Mouse (Mus musculus) lung, embryonic 15.5 days (tissue): ENCODE data around the gene Vmn1r163. TPM values are rescaled to one million over a fixed set of nuclear protein-coding genes. Genes with fewer than 3 reads are reported as not detected.
"Not testable (repeated sequence)": the region's sequence is repeated elsewhere in the genome, so short reads cannot be mapped to it uniquely, and the experiment has no call there.

Experiments used
- ATAC-seq: fragments of 200-750 bp; cut with Nextera tagmentation; 2 replicates; pipeline ENCODE4 v1.8.0; 2017; ENCODE audit warnings: moderate number of reproducible peaks, borderline replicate concordance; ENCODE audit not compliant: low FRiP score, low TSS enrichment; ENCODE audit errors: extremely low read depth
- H3K27ac ChIP-seq: fragments of 300-500 bp; sonication (generic); 2 replicates; pipeline ENCODE4 v1.5.1; 2015; ENCODE audit warnings: moderate library complexity, mild to moderate bottlenecking, inconsistent platforms
- H3K27me3 ChIP-seq: fragments of 300-500 bp; sonication (generic); 2 replicates; pipeline ENCODE4 v1.6.1; 2015; ENCODE audit warnings: inconsistent platforms
- H3K36me3 ChIP-seq: fragments of 300-500 bp; sonication (generic); 2 replicates; pipeline ENCODE4 v1.6.1; 2015; ENCODE audit warnings: inconsistent platforms
- H3K4me1 ChIP-seq: fragments of 300-500 bp; sonication (generic); 2 replicates; pipeline ENCODE4 v1.6.1; 2015; ENCODE audit warnings: inconsistent platforms
- H3K4me2 ChIP-seq: fragments of 300-500 bp; sonication (generic); 2 replicates; pipeline ENCODE4 v1.6.1; 2015; ENCODE audit warnings: inconsistent platforms, mild to moderate bottlenecking, moderate library complexity
- H3K4me3 ChIP-seq: fragments of 300-500 bp; sonication (generic); 2 replicates; pipeline ENCODE4 v1.5.1; 2015; ENCODE audit warnings: mild to moderate bottlenecking, inconsistent platforms
- H3K9ac ChIP-seq: fragments of 300-500 bp; sonication (generic); 2 replicates; pipeline ENCODE4 v1.6.1; 2015; ENCODE audit warnings: inconsistent platforms
- H3K9me3 ChIP-seq: fragments of 300-500 bp; sonication (generic); 2 replicates; pipeline ENCODE4 v1.6.1; 2016; ENCODE audit warnings: inconsistent platforms
- WGBS: fragments of 180-500 bp; shearing (Covaris S2); methylation state at CpG from one replicate; pipeline ENCODE4 v1.1.7; 2015; 5-methylcytosine and 5-hydroxymethylcytosine counted together
- polyA plus RNA-seq: library from polyadenylated mRNA; unstranded; fragments of >200 nt; fragmentation: Nextera tagmentation; extraction: Ambion mirVana; gene quantifications from 2 replicates; pipeline ENCODE4 v1.2.1, GENCODE M21; 2015

Gene Vmn1r163
- not detected in 2 replicates for polyA plus RNA-seq

- H3K4me3 ChIP-seq, H3K4me1 ChIP-seq, ATAC-seq, H3K36me3 ChIP-seq, H3K9me3 ChIP-seq, H3K9ac ChIP-seq, H3K4me2 ChIP-seq, H3K27me3 ChIP-seq, H3K27ac ChIP-seq: not testable (repeated sequence)
- WGBS, result no CpG with 5 or more reads among the region's 1 CpGs
These were observed at the start of gene Vmn1r163 for GRCm38 (mm10) chr7:23055240-23055639. Gene Vmn1r163, plus strand, starts transcription at chr7:23055540.

- not testable (repeated sequence) for H3K4me1 ChIP-seq, ATAC-seq, H3K27ac ChIP-seq, H3K9me3 ChIP-seq, H3K36me3 ChIP-seq, H3K4me2 ChIP-seq, H3K9ac ChIP-seq, H3K27me3 ChIP-seq, H3K4me3 ChIP-seq
- no CpG with 5 or more reads among the region's 3 CpGs for WGBS
These were observed 35.5 kb upstream of the Vmn1r163 start, which contains the start of gene Gm4216 for GRCm38 (mm10) chr7:23019823-23020222. Gene Gm4216, minus strand, starts transcription at chr7:23019923.

GRCm38 (mm10) chr7:23067356-23067755, 12.0 kb downstream of the Vmn1r163 start, which contains the start of gene Gm8720:
Gene Gm8720, minus strand, starts transcription at chr7:23067456.
- H3K4me3 ChIP-seq, H3K9me3 ChIP-seq, H3K4me2 ChIP-seq, H3K36me3 ChIP-seq, H3K27ac ChIP-seq, ATAC-seq, H3K27me3 ChIP-seq, H3K9ac ChIP-seq, H3K4me1 ChIP-seq: not testable (repeated sequence)
- WGBS, result no CpG with 5 or more reads among the region's 1 CpGs

Other genes starting within 250 kb of the Vmn1r163 start
- gene Vmn1r159, start 211.9 kb upstream of the Vmn1r163 start, polyA plus RNA-seq, result not detected in 2 replicates
- gene Vmn1r160, start 184.3 kb upstream of the Vmn1r163 start, polyA plus RNA-seq, result not detected in 2 replicates
- gene Gm4214, start 70.9 kb upstream of the Vmn1r163 start, polyA plus RNA-seq, result not detected in 2 replicates
- gene Gm4216, start 35.6 kb upstream of the Vmn1r163 start, polyA plus RNA-seq, result not detected in 2 replicates
- gene Gm8720, start 11.9 kb downstream of the Vmn1r163 start, polyA plus RNA-seq, result not detected in 2 replicates
- gene Gm10662, start 88.9 kb downstream of the Vmn1r163 start, polyA plus RNA-seq, result not detected in 2 replicates
- gene Vmn1r165, start 161.8 kb downstream of the Vmn1r163 start, polyA plus RNA-seq, result not detected in 2 replicates
- not detected in 2 replicates for gene Vmn1r166, start 196.1 kb downstream of the Vmn1r163 start, polyA plus RNA-seq
- gene Gm6902, start 223.4 kb downstream of the Vmn1r163 start, polyA plus RNA-seq, result not detected in 2 replicates
- gene Nlrp4e, start 245.7 kb downstream of the Vmn1r163 start, polyA plus RNA-seq, result not detected in 2 replicates